Mouse (Mus musculus): ENCODE measurements around the gene Foxr1. TPM values are rescaled to one million over a fixed set of nuclear protein-coding genes. Genes with fewer than 3 reads are reported as not detected.

The Foxr1 gene
- polyA plus RNA-seq (2017; shearing (Covaris generic)) = under 1 TPM in 1 of 2 experiments, not detected in 1; 0.45 TPM

- ATAC-seq = no peak
Observed at GRCm38 (mm10) chr9:44440961-44441360, at the start of gene Foxr1. Gene Foxr1, minus strand, starts transcription at chr9:44441136.

- ATAC-seq = no peak
Observed at GRCm38 (mm10) chr9:44490086-44490967, 49.4 kb upstream of the Foxr1 start.

GRCm38 (mm10) chr9:44489651-44490085, 48.7 kb upstream of the Foxr1 start:
- no peak for ATAC-seq

GRCm38 (mm10) chr9:44488855-44489381, 48.0 kb upstream of the Foxr1 start:
- ATAC-seq = no peak

GRCm38 (mm10) chr9:44488416-44488815, 47.5 kb upstream of the Foxr1 start:
- ATAC-seq = no peak

- no peak for ATAC-seq
Observed at GRCm38 (mm10) chr9:44487441-44487840, 46.5 kb upstream of the Foxr1 start.

GRCm38 (mm10) chr9:44486741-44487421, 45.9 kb upstream of the Foxr1 start:
- ATAC-seq = no peak

- ATAC-seq = no peak
Observed at GRCm38 (mm10) chr9:44486335-44486734, 45.4 kb upstream of the Foxr1 start.

GRCm38 (mm10) chr9:44485516-44486161, 44.7 kb upstream of the Foxr1 start:
- ATAC-seq = no peak

GRCm38 (mm10) chr9:44485105-44485515, 44.2 kb upstream of the Foxr1 start:
- ATAC-seq = no peak

GRCm38 (mm10) chr9:44484311-44485104, 43.6 kb upstream of the Foxr1 start:
- no peak for ATAC-seq

- no peak for ATAC-seq
Observed at GRCm38 (mm10) chr9:44483510-44484044, 42.6 kb upstream of the Foxr1 start.

- ATAC-seq = peak; percentile 5
Observed at GRCm38 (mm10) chr9:44483041-44483509, 42.1 kb upstream of the Foxr1 start.

GRCm38 (mm10) chr9:44482552-44482951, 41.6 kb upstream of the Foxr1 start, which contains the start of gene Bcl9l:
Gene Bcl9l, plus strand, starts transcription at chr9:44482825.
- peak; percentile 70 for ATAC-seq

- ATAC-seq = no peak
Observed at GRCm38 (mm10) chr9:44482112-44482511, 41.2 kb upstream of the Foxr1 start.

GRCm38 (mm10) chr9:44479628-44480428, 38.9 kb upstream of the Foxr1 start:
- ATAC-seq = peak; percentile 45

GRCm38 (mm10) chr9:44478959-44479605, 38.1 kb upstream of the Foxr1 start:
- ATAC-seq = no peak

- no peak for ATAC-seq
Observed at GRCm38 (mm10) chr9:44478229-44478921, 37.4 kb upstream of the Foxr1 start.
